Mouse (Mus musculus) megakaryocyte progenitor cell, adult 5-6 weeks (primary cell): ENCODE data around the gene Synm. TPM values are rescaled to one million over a fixed set of nuclear protein-coding genes. Genes with fewer than 3 reads are reported as not detected.
A peak's percentile ranks its signal among the peaks of the same experiment; 100 is the strongest.

Experiments
- ATAC-seq: replicated peaks from 2 replicates; pipeline ENCODE4 v1.8.0; 2016; ENCODE audit warnings: mild to moderate bottlenecking, moderate TSS enrichment, inconsistent platforms; ENCODE audit not compliant: poor library complexity
- total RNA-seq, 2 experiments: library from RNA; stranded (forward) in 1 of 2; stranded (reverse) in 1 of 2; fragments of 157-497, 149-512 nt in 1 of 2; fragments of 200-1000 nt in 1 of 2; gene quantifications; 2 replicates each; pipeline versions ENCODE4 v1.2.3 to v1.2.4; 2015 to 2017

Gene Synm
- total RNA-seq, 2 experiments from 2014 or later = not detected

GRCm38 (mm10) chr7:67749441-67750239, 9.9 kb downstream of the Synm start:
- no peak for ATAC-seq

GRCm38 (mm10) chr7:67747731-67748305, 11.7 kb downstream of the Synm start:
- ATAC-seq = no peak

- ATAC-seq = no peak
These were observed 17.8 kb downstream of the Synm start for GRCm38 (mm10) chr7:67741706-67742105.

- no peak for ATAC-seq
These were observed 18.7 kb downstream of the Synm start for GRCm38 (mm10) chr7:67740796-67741195.

- no peak for ATAC-seq
These were observed 19.2 kb downstream of the Synm start for GRCm38 (mm10) chr7:67740382-67740781.

- ATAC-seq = no peak
These were observed 27.3 kb downstream of the Synm start for GRCm38 (mm10) chr7:67732276-67732675.

- no peak for ATAC-seq
These were observed 29.0 kb downstream of the Synm start for GRCm38 (mm10) chr7:67730431-67731110.

- ATAC-seq = no peak
These were observed 30.7 kb downstream of the Synm start for GRCm38 (mm10) chr7:67728809-67729208.

GRCm38 (mm10) chr7:67728203-67728602, 31.3 kb downstream of the Synm start:
- peak; percentile 91 for ATAC-seq

GRCm38 (mm10) chr7:67725016-67725415, 34.5 kb downstream of the Synm start:
- ATAC-seq = no peak

- ATAC-seq = no peak
These were observed 35.0 kb downstream of the Synm start for GRCm38 (mm10) chr7:67724536-67724935.

GRCm38 (mm10) chr7:67722163-67722562, 37.4 kb downstream of the Synm start:
- ATAC-seq = no peak

GRCm38 (mm10) chr7:67718804-67719203, 40.7 kb downstream of the Synm start:
- ATAC-seq = no peak

GRCm38 (mm10) chr7:67717520-67717919, 42.0 kb downstream of the Synm start:
- ATAC-seq = no peak

GRCm38 (mm10) chr7:67716925-67717324, 42.6 kb downstream of the Synm start:
- ATAC-seq = no peak

- no peak for ATAC-seq
These were observed 43.2 kb downstream of the Synm start for GRCm38 (mm10) chr7:67716213-67716878.

GRCm38 (mm10) chr7:67715176-67715575, 44.4 kb downstream of the Synm start:
- no peak for ATAC-seq

- ATAC-seq = no peak
These were observed 45.6 kb downstream of the Synm start for GRCm38 (mm10) chr7:67713820-67714510.

GRCm38 (mm10) chr7:67710216-67710615, 49.3 kb downstream of the Synm start:
- peak; percentile 57 for ATAC-seq

- no peak for ATAC-seq
These were observed 51.4 kb downstream of the Synm start for GRCm38 (mm10) chr7:67708160-67708559.
